Mouse (Mus musculus) intestine, embryonic 16.5 days (tissue): ENCODE measurements at regions not wholly inside any gene's neighbourhood (a gene's known extent, or its start where the extent isn't known, plus 50 kb on each side); places are given as distances from the start of the nearest gene placed in this dataset.

Source experiments
- ATAC-seq: fragments of 200-750 bp; cut with Nextera tagmentation; 2 replicates; pipeline ENCODE4 v1.8.0; 2017; ENCODE audit warnings: moderate TSS enrichment, moderate library complexity
- H3K27ac ChIP-seq: fragments of 300-500 bp; sonication (generic); 2 replicates; pipeline ENCODE4 v1.5.1; 2014; ENCODE audit warnings: mild to moderate bottlenecking, low read length
- H3K27me3 ChIP-seq: fragments of 300-500 bp; sonication (generic); replicated peaks from 2 replicates; pipeline ENCODE4 v1.6.1; 2014; ENCODE audit warnings: low read length, control low read depth, mixed read lengths; ENCODE audit not compliant: control insufficient read depth, insufficient read depth
- H3K36me3 ChIP-seq: fragments of 300-500 bp; sonication (generic); 2 replicates; pipeline ENCODE4 v1.6.1; 2014; ENCODE audit warnings: low read length, control low read depth; ENCODE audit not compliant: control insufficient read depth, insufficient read depth
- H3K4me1 ChIP-seq: fragments of 300-500 bp; sonication (generic); 2 replicates; pipeline ENCODE4 v1.6.1; 2014; ENCODE audit warnings: low read length, control low read depth, mixed read lengths; ENCODE audit not compliant: control insufficient read depth, insufficient read depth
- H3K4me2 ChIP-seq: fragments of 300-500 bp; sonication (generic); 2 replicates; pipeline ENCODE4 v1.6.1; 2014; ENCODE audit warnings: low read depth, low read length, control low read depth
- H3K4me3 ChIP-seq: fragments of 300-500 bp; sonication (generic); 2 replicates; pipeline ENCODE4 v1.5.1; 2014; ENCODE audit warnings: mild to moderate bottlenecking, low read length
- H3K9ac ChIP-seq: fragments of 300-500 bp; sonication (generic); 2 replicates; pipeline ENCODE4 v1.6.1; 2014; ENCODE audit warnings: low read depth, low read length
- H3K9me3 ChIP-seq: fragments of 300-500 bp; sonication (generic); 2 replicates; pipeline ENCODE4 v1.6.1; 2016; ENCODE audit warnings: low read length, control low read depth; ENCODE audit not compliant: control insufficient read depth
- WGBS: fragments of 180-500 bp; shearing (Covaris S2); extraction: QIAGEN DNeasy Blood & Tissue Kit; methylation state at CpG from one replicate; pipeline ENCODE4 v1.1.7; 2014; 5-methylcytosine and 5-hydroxymethylcytosine counted together

GRCm38 (mm10) chr2:77337318-77337717 lies 56.9 kb upstream of the Sestd1 start:
- no peak overlapping the region for H3K27ac ChIP-seq
- H3K4me2 ChIP-seq = no peak overlapping the region
- ATAC-seq = no peak
- H3K27me3 ChIP-seq = no peaks in the 10 kb centered on the region
- no peak overlapping the region for H3K4me3 ChIP-seq
- no peak overlapping the region for H3K9ac ChIP-seq
- no peaks in the 10 kb centered on the region for H3K9me3 ChIP-seq
- no peaks in the 10 kb centered on the region for H3K36me3 ChIP-seq
- 83% methylated on average over 3 of the region's 3 CpGs for WGBS
- no peaks in the 10 kb centered on the region for H3K4me1 ChIP-seq

DNA sequence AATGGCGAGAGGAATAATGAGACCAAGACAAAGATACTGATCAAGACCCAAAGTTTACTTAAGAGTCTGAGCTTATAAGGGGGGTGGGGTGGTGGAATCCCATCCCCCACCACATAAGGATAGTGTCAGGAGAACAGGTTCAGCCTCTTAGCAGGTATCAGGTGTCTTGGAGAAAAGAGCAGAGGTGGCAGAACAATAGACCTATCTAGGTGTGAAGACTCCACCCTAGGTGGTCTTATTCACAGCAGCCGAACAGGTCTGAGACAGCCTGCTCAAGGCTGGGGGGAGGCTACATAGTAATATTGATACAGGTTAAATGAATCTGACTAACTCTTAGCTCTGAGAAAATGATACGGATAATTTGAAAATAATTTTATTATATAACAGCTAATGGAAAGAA lies 56.4 kb upstream of the Sestd1 start:
- 75% methylated on average over 3 of the region's 3 CpGs for WGBS
- Histone ChIP-seq H3K27ac (no peak overlapping the region), H3K9ac (no peak overlapping the region), H3K27me3 (no peaks in the 10 kb centered on the region), H3K4me3 (no peak overlapping the region), H3K4me2 (no peak overlapping the region), H3K4me1 (no peaks in the 10 kb centered on the region), H3K9me3 (no peaks in the 10 kb centered on the region), H3K36me3 (no peaks in the 10 kb centered on the region)
- ATAC-seq = no peak

- ATAC-seq = no peak
- no peaks in the 10 kb centered on the region for H3K9me3 ChIP-seq
Observed at GRCm38 (mm10) chr2:77334706-77335105, 54.3 kb upstream of the Sestd1 start.

GRCm38 (mm10) chr2:77333394-77334079 lies 53.1 kb upstream of the Sestd1 start:
- no peak for ATAC-seq
- no peak overlapping the region for H3K27ac ChIP-seq

More at GRCm38 (mm10) chr2:77334706-77335105, 54.3 kb upstream of the Sestd1 start:
- H3K27me3 ChIP-seq = no peaks in the 10 kb centered on the region
- 59% methylated on average over 9 of the region's 9 CpGs for WGBS
- no peak overlapping the region for H3K27ac ChIP-seq
- no peaks in the 10 kb centered on the region for H3K36me3 ChIP-seq
- no peak overlapping the region for H3K9ac ChIP-seq
- no peaks in the 10 kb centered on the region for H3K4me1 ChIP-seq
- H3K4me3 ChIP-seq = no peak overlapping the region
- H3K4me2 ChIP-seq = no peak overlapping the region

More at GRCm38 (mm10) chr2:77333394-77334079, 53.1 kb upstream of the Sestd1 start:
- no peaks in the 10 kb centered on the region for H3K4me1 ChIP-seq
- H3K4me3 ChIP-seq = no peak overlapping the region
- no peak overlapping the region for H3K9ac ChIP-seq
- no peaks in the 10 kb centered on the region for H3K9me3 ChIP-seq
- H3K27me3 ChIP-seq = no peaks in the 10 kb centered on the region
- no peak overlapping the region for H3K4me2 ChIP-seq
- no peaks in the 10 kb centered on the region for H3K36me3 ChIP-seq
- 65% methylated on average over 8 of the region's 8 CpGs for WGBS
